In the genomic region with DNA sequence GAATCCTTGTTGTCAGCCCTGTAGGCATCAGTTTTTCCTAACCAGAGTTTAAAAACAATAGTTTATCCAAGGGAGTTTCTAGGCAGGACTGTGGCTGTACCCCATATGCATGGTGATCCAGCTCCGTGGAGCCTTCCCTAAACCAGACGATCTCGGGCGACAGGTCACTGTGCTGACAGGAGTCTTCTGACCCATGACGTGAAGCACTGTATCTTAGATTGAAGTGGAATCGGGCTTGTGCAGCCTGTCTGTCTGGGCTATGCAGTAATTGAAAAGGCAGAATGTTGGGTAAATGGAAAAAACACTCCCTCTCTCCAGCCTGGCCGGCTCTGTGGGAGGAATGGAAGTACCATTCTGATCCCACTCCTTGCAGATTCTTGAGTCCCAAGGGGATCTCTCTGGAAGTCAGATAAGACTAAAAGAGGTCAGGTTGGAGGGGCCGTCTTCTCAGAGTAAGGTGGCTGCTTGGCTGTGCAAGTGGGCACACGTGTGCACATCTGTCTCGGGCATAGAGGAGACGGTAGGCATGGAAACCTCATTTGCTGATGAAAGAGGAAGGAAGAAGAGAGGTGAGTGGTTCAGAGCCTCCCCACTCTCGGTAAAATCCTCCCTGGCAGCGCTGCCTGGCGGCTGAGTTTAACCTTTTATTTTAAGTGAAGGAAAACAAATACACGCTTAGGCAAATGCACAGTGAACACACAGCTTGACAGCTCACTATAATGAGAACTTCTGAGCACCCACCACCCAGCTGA, we compare ENCODE assay signal across 17 mouse cellular contexts. TPM values are rescaled to one million over a fixed set of nuclear protein-coding genes. Genes with fewer than 3 reads are reported as not detected.
DNase-seq lines count a peak whose midpoint lies in the region; ATAC-seq and TF ChIP-seq lines count a peak whose summit lies in the region.
"Had no signal": no experiment of that assay in that cellular context is flagged by ENCODE, and none has a peak within 500 bp of the region (broad histone marks: within the 10 kb centered on the region; RNA-seq: fewer than 3 reads in every experiment).

No protein-coding gene starts in this region.

- H3K9me3 ChIP-seq in heart, embryonic 12.5 days (replicated peaks): no peaks in the 10 kb centered on the region
- no peaks in the 10 kb centered on the region for H3K9me3 ChIP-seq in limb, embryonic 10.5 days (replicated peaks)
- H3K9me3 ChIP-seq: forebrain, embryonic 12.5 days; G1E had no signal

- H3K4me2 ChIP-seq in heart, embryonic 12.5 days: peak overlapping the region; percentile 22
- H3K4me2 ChIP-seq: forebrain, embryonic 12.5 days had no signal

- H3K27ac ChIP-seq in heart, embryonic 12.5 days (ENCODE audit: poor library complexity, severe bottlenecking): peak overlapping the region; percentile 92
- no peak overlapping the region for H3K27ac ChIP-seq in limb, embryonic 10.5 days
- H3K27ac ChIP-seq in left cerebral cortex, adult 2 months: no peak overlapping the region
- H3K27ac ChIP-seq: forebrain, embryonic 12.5 days; hindbrain, postnatal 0 days had no signal

- TF ChIP-seq CTCF in left cerebral cortex, adult 2 months (IDR thresholded peaks at IDR 0.05): no peak

- peaks cover 42% of the 10 kb centered on the region for H3K36me3 ChIP-seq in heart, embryonic 12.5 days
- H3K36me3 ChIP-seq in limb, embryonic 10.5 days: no peaks in the 10 kb centered on the region
- H3K36me3 ChIP-seq: forebrain, embryonic 12.5 days; G1E had no signal

- H3K4me1 ChIP-seq in heart, embryonic 12.5 days (replicated peaks): peaks cover 43% of the 10 kb centered on the region
- peaks cover 26% of the 10 kb centered on the region for H3K4me1 ChIP-seq in limb, embryonic 10.5 days
- H3K4me1 ChIP-seq: megakaryocyte, embryonic 14.5 days had no signal

- peak; percentile 44 for ATAC-seq in heart, embryonic 12.5 days (ENCODE audit: insufficient number of reproducible peaks, low FRiP score)
- ATAC-seq in monocyte, adult 5-6 weeks (replicated peaks; ENCODE audit: insufficient number of reproducible peaks, low FRiP score, low TSS enrichment, poor library complexity, severe bottlenecking): no peak
- ATAC-seq: hindbrain, postnatal 0 days; liver, postnatal 0 days had no signal

- 28% methylated on average over 15 of the region's 15 CpGs for WGBS in heart, embryonic 12.5 days
- WGBS in limb, embryonic 10.5 days: 72% methylated on average over 15 of the region's 15 CpGs

- H3K4me3 ChIP-seq in heart, embryonic 12.5 days: no peak overlapping the region
- H3K4me3 ChIP-seq in limb, embryonic 10.5 days: no peak overlapping the region
- H3K4me3 ChIP-seq in left cerebral cortex, adult 2 months: no peak overlapping the region
- H3K4me3 ChIP-seq: forebrain, embryonic 12.5 days; megakaryocyte, embryonic 14.5 days had no signal

- H3K27me3 ChIP-seq in heart, embryonic 12.5 days (replicated peaks): no peaks in the 10 kb centered on the region
- H3K27me3 ChIP-seq in limb, embryonic 10.5 days (ENCODE audit: low read depth, poor library complexity, severe bottlenecking): no peaks in the 10 kb centered on the region
- H3K27me3 ChIP-seq: forebrain, embryonic 12.5 days had no signal

- intact Hi-C loops in heart, postnatal 25 days (cut with DNase I): no loop called here
- intact Hi-C loops in left cerebral cortex, adult 2 months (cut with DNase I): no loop called here

- H3K9ac ChIP-seq in heart, embryonic 12.5 days: peak overlapping the region; percentile 6; the same call in 1 of the 2 replicates
- H3K9ac ChIP-seq: forebrain, embryonic 12.5 days; liver, postnatal 0 days had no signal

- DNase-seq in heart, adult 11 months: peak; percentile 94
- no peak for DNase-seq in heart, postnatal 25 days (ENCODE audit: low spot score)
- DNase-seq in R1 (ENCODE audit: low read depth, low spot score): peak; percentile 17
- DNase-seq in limb, embryonic 10.5 days (ENCODE audit: low spot score): peak; percentile 38
- DNase-seq in left cerebral cortex, adult 2 months (ENCODE audit: extremely low spot score in 1 of 2, low spot score in 2 of 2): no peak
- DNase-seq in retina, postnatal 1 day: no peak
- DNase-seq: cerebellum, postnatal 14 days; gastrocnemius, postnatal 14 days; left cerebral cortex, postnatal 4 days; liver, postnatal 0 days; thymus, adult 18-20 months had no signal

RNA-seq across cellular contexts. Expression of a gene that starts 7.8 kb away (rescaled TPM):
- 10 to 100 TPM in 1 of 2 experiments, 1 to 10 TPM in 1; 9.8 to 13.1 TPM for total RNA-seq in heart, postnatal 25 days (2021)
- polyA plus RNA-seq in heart, embryonic 12.5 days (2016; fragmentation: Nextera tagmentation; extraction: Ambion mirVana): 45.9 and 48.3 TPM in 2 replicates
- polyA plus RNA-seq in limb, embryonic 10.5 days (2016; fragmentation: Nextera tagmentation; extraction: Ambion mirVana): 5.3 and 8.1 TPM in 2 replicates
- total RNA-seq in monocyte, adult 5-6 weeks (2017): not detected in 3 replicates
- 1 to 10 TPM; 2.9 to 3.2 TPM for total RNA-seq in left cerebral cortex, adult 2 months (2021)
- polyA plus RNA-seq: G1E had no signal

Comparison
In these comparisons a context has a peak if more than half of its experiments do, and no peak if none do; other contexts are left out.
1. DNase-seq: peak in heart, adult 11 months (single experiment), R1 (single experiment) and limb, embryonic 10.5 days (single experiment); none in heart, postnatal 25 days (single experiment), left cerebral cortex, adult 2 months (0 of 2) and retina, postnatal 1 day (single experiment).